Mouse (Mus musculus) stomach, postnatal 0 days (tissue): Measurements from ENCODE around the gene Map4k4. TPM values are rescaled to one million over a fixed set of nuclear protein-coding genes. Genes with fewer than 3 reads are reported as not detected.
A peak's percentile ranks its signal among the peaks of the same experiment; 100 is the strongest.

Experiments
- ATAC-seq: fragments of 200-750 bp; cut with Nextera tagmentation; 2 replicates; pipeline ENCODE4 v1.8.0; 2017; ENCODE audit not compliant: low FRiP score, low TSS enrichment
- DNase-seq: peaks from one replicate; pipeline ENCODE4 v3.0.0-alpha.2; 2016; ENCODE audit warnings: low spot score
- H3K27ac ChIP-seq: fragments of 300-500 bp; sonication (generic); replicated peaks from 2 replicates; pipeline ENCODE4 v1.5.1; 2014; ENCODE audit warnings: mild to moderate bottlenecking, control low read depth
- H3K27me3 ChIP-seq: fragments of 300-500 bp; sonication (generic); 2 replicates; pipeline ENCODE4 v1.6.1; 2014; ENCODE audit warnings: low read length; ENCODE audit not compliant: control insufficient read depth, insufficient read depth
- H3K36me3 ChIP-seq: fragments of 300-500 bp; sonication (generic); 2 replicates; pipeline ENCODE4 v1.6.1; 2014; ENCODE audit warnings: low read length, mixed read lengths; ENCODE audit not compliant: control insufficient read depth, insufficient read depth
- H3K4me1 ChIP-seq: fragments of 300-500 bp; sonication (generic); replicated peaks from 2 replicates; pipeline ENCODE4 v1.6.1; 2014; ENCODE audit warnings: antibody characterized with exemption; ENCODE audit not compliant: control insufficient read depth, insufficient read depth
- H3K4me2 ChIP-seq: fragments of 300-500 bp; sonication (generic); replicated peaks from 2 replicates; pipeline ENCODE4 v1.6.1; 2014; ENCODE audit warnings: low read depth, mild to moderate bottlenecking, control low read depth, moderate library complexity
- H3K4me3 ChIP-seq: fragments of 300-500 bp; sonication (generic); 2 replicates; pipeline ENCODE4 v1.5.1; 2014; ENCODE audit warnings: low read depth, low read length, control low read depth
- H3K9ac ChIP-seq: fragments of 300-500 bp; sonication (generic); 2 replicates; pipeline ENCODE4 v1.6.1; 2014; ENCODE audit warnings: mild to moderate bottlenecking, low read length, control low read depth, mixed read lengths
- H3K9me3 ChIP-seq: fragments of 300-500 bp; sonication (generic); 2 replicates; pipeline ENCODE4 v1.6.1; 2016; ENCODE audit warnings: low read length; ENCODE audit not compliant: control insufficient read depth
- CTCF ChIP-seq: IDR thresholded peaks from 2 replicates; pipeline ENCODE4 v1.5.1; 2016; ENCODE audit warnings: antibody characterized with exemption, low read depth, mild to moderate bottlenecking, moderate library complexity
- EP300 ChIP-seq: optimal IDR thresholded peaks from 2 replicates; pipeline ENCODE3; 2016; ENCODE audit warnings: antibody characterized with exemption
- WGBS: fragments of 180-500 bp; shearing (Covaris S2); extraction: QIAGEN DNeasy Blood & Tissue Kit; methylation state at CpG from one replicate; pipeline ENCODE4 v1.1.7; 2014; 5-methylcytosine and 5-hydroxymethylcytosine counted together
- polyA plus RNA-seq: library from polyadenylated mRNA; unstranded; fragments of >200 nt; fragmentation: Nextera tagmentation; extraction: Ambion mirVana; gene quantifications from 2 replicates; pipeline ENCODE4 v1.2.1, GENCODE M21; 2015

The Map4k4 gene
- polyA plus RNA-seq, 1 experiment from 2014 or later, result 8.5 TPM

DNA sequence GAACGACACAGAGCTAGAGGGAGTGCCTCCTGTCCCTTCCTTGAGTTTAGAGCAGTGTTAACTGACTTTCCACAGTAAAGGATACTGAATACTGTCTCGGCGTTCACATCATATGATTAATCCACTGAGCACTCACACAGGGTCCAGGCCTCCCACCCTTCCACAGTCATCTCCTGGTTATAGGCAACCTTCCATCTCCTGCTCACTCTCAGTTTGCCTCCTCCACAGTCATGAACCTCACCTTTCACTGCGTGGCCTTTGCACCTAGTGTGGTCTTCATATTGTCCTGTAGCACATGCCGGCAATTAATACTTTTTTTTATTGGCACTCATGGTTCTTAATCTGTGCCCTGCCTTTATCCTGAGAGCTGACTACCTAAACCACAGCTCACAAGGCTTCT, 128.9 kb downstream of the Map4k4 start:
- H3K9me3 ChIP-seq, result no peaks in the 10 kb centered on the region
- TF ChIP-seq CTCF (no peak), EP300 (no peak)
- H3K4me2 ChIP-seq, result no peak overlapping the region
- no peak overlapping the region for H3K9ac ChIP-seq
- no peak overlapping the region for H3K4me3 ChIP-seq
- no peaks in the 10 kb centered on the region for H3K27me3 ChIP-seq
- 97% methylated on average over 5 of the region's 5 CpGs for WGBS
- ATAC-seq (no peak), DNase-seq (no peak)
- peaks cover 6% of the 10 kb centered on the region; the same call in 1 of the 2 replicates for H3K36me3 ChIP-seq
- no peaks in the 10 kb centered on the region for H3K4me1 ChIP-seq
- no peak overlapping the region for H3K27ac ChIP-seq

DNA sequence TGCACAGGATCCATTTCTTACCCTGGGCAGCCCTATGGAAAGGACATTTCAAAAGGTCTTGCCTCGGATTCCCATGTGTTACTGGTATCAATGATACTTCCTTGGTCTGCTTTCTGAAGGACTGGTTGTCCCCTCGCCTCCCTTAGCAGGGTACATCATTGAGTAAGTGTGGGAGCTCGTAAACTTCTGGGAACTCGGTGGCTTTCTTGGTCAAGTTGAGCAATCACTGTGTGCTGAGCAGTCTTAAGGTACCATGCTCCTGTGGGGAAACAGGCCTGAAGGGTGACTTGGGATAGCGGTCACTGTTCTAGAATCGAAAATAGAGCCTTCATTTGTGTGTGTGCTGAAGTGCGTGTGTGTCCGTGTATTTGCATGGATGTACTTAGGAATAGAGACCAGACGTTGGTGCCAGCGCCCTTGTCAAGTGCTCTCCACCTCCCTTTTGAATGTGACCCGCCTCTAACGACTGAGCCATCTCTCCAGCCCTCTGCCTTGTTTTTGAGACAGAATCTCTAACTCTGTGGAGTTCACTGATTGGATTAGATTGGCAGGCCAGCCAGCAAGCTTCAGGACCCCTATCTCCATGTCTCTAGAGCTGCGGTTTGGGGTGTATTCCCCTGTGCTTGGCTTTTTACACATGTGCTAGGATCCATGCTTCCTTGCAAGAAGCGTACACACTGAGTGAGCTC, 129.7 kb downstream of the Map4k4 start:
- Histone ChIP-seq H3K27ac (no peak overlapping the region), H3K27me3 (no peaks in the 10 kb centered on the region), H3K4me1 (no peaks in the 10 kb centered on the region), H3K9ac (no peak overlapping the region), H3K4me2 (no peak overlapping the region), H3K36me3 (peaks cover 2% of the 10 kb centered on the region; the same call in 1 of the 2 replicates), H3K4me3 (no peak overlapping the region), H3K9me3 (no peaks in the 10 kb centered on the region)
- TF ChIP-seq CTCF (no peak), EP300 (no peak)
- DNase-seq, result no peak
- ATAC-seq, result no peak
- WGBS, result 87% methylated on average over 14 of the region's 14 CpGs

DNA sequence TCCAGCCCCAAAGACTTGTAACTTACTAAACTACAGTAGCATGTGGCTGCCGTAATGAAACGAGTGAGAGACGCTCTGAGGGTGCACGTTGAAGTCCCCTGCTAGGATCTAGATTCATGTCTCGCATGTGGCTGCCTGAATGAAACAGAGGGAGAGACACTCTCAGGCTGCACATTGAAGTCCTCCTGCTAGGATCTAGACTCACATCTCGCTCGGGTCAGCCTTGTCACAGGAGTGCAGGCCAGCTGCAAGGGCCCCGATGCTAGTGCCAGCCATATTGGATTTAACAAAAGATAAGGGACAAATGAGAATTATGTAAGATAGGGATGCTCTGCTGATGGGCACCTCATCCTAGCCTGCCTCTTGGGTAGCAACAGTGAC, 130.3 kb downstream of the Map4k4 start:
- Histone ChIP-seq H3K4me2 (no peak overlapping the region), H3K4me3 (no peak overlapping the region), H3K4me1 (no peaks in the 10 kb centered on the region), H3K9me3 (no peaks in the 10 kb centered on the region), H3K9ac (no peak overlapping the region), H3K27me3 (no peaks in the 10 kb centered on the region), H3K27ac (no peak overlapping the region), H3K36me3 (no peaks in the 10 kb centered on the region; the same call in 1 of the 2 replicates)
- 93% methylated on average over 8 of the region's 8 CpGs for WGBS
- TF ChIP-seq EP300, result no peak
- TF ChIP-seq CTCF, result no peak
- DNase-seq (no peak), ATAC-seq (no peak)

DNA sequence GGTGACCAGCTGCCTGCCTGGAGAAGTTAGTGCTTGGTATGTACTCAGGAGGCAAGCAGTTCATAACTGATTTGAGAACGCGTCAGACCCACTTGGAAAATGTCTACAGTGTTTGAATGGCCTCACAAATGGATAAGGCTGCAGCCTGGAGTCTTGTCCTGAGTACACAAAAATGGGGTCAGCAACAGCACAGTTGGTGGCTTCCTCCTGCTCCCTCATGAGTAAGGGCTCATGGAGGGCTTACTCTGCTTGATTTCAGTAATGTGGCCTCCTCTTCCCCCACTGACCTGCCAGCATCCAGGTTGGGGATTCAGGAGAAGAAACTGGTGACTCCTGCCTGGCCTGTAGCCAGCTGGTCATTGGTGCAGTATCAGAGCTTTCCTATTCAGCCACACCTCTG, 130.9 kb downstream of the Map4k4 start:
- Histone ChIP-seq H3K4me3 (no peak overlapping the region), H3K9ac (no peak overlapping the region), H3K27ac (no peak overlapping the region), H3K4me2 (no peak overlapping the region), H3K36me3 (no peaks in the 10 kb centered on the region; the same call in 1 of the 2 replicates), H3K9me3 (no peaks in the 10 kb centered on the region), H3K4me1 (no peaks in the 10 kb centered on the region), H3K27me3 (no peaks in the 10 kb centered on the region)
- WGBS, result 63% methylated on average over 2 of the region's 2 CpGs
- no peak for TF ChIP-seq CTCF
- peak; percentile 25; the same call in 1 of the 2 replicates for ATAC-seq
- DNase-seq, result no peak

DNA sequence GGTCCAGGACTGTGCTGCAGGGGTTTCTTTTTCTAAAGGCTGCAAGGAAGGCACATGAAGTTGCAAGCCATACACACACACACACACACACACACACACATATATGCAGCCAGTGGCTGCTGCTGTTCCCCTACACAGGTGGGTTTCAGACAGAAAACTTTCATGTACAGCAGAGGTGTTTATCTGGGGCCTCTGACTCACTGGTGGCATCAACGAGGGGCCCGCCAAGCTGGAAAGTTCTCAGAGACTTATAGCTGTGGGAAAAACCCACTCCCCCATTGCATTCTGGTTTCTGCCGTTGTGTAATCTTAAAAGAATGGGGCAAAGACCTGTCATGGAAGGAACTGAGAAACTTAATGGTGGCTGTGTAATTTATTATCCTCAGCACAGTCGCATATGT, 132.6 kb downstream of the Map4k4 start:
- Histone ChIP-seq H3K4me2 (no peak overlapping the region), H3K4me1 (no peaks in the 10 kb centered on the region), H3K27me3 (no peaks in the 10 kb centered on the region), H3K36me3 (no peaks in the 10 kb centered on the region; the same call in 1 of the 2 replicates), H3K9ac (no peak overlapping the region), H3K4me3 (no peak overlapping the region), H3K9me3 (no peaks in the 10 kb centered on the region), H3K27ac (no peak overlapping the region)
- no peak for TF ChIP-seq CTCF
- TF ChIP-seq EP300, result no peak
- 55% methylated on average over 4 of the region's 4 CpGs for WGBS
- DNase-seq (no peak), ATAC-seq (no peak)

DNA sequence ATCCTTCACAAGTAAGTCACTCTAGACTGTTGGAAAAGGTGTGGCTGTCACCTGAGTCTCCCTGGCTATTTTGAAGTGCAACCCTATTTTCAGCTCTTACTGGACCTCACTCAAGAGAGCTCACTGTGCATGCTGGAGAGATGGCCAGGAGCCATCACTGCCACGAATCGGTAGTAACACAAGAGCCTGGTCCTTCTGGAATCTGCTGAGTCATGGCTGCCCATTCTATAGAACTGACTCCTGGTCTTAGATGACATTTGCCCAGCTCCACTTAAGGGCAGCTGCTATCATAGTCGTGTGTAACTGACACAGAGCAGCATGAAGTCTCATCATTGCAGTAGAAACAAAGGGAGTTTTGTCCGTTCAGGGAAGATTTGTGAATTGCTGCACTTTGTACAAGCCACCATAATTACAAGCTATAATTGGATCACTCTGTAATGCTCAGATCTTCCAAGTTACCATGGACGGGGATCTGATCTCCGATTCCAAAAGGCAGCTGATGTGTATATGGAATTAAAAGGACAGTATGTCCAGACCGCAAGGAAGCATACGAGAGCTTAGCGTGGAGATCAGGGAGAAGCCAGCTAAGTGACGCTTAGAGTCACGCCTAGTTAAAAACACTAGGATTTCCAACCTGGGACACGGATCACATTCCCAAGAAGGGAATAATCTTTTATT, 133.2 kb downstream of the Map4k4 start:
- H3K4me3 ChIP-seq, result no peak overlapping the region
- H3K9ac ChIP-seq, result no peak overlapping the region
- H3K36me3 ChIP-seq, result no peaks in the 10 kb centered on the region
- H3K27ac ChIP-seq, result no peak overlapping the region
- H3K4me2 ChIP-seq, result no peak overlapping the region
- H3K4me1 ChIP-seq, result no peaks in the 10 kb centered on the region
- no peak for TF ChIP-seq CTCF
- TF ChIP-seq EP300, result no peak
- DNase-seq (no peak), ATAC-seq (no peak)
- no peaks in the 10 kb centered on the region for H3K27me3 ChIP-seq
- WGBS, result 71% methylated on average over 12 of the region's 12 CpGs
- H3K9me3 ChIP-seq, result no peaks in the 10 kb centered on the region
